Mouse (Mus musculus): ENCODE results near the gene Pde6h.

DNA sequence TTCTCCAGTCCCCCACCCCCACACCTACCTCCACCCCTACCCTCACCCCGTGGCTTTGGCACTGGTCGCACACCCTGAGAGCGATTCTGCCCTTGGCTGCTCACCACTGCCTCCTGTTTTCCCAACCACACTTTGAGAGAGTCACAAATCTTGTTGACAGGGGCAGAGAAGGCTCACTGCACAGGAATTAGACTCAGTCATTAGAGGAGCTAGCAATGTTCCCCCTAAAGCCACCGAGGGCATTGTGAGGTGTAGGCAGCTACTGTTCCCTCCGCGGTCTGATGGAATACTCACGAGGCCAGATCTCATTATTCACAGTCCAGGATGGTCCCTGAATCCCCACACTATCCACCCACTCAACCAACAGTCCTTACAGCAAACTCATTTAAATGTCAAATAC is 33.4 kb downstream of the Pde6h start:
- TF ChIP-seq CTCF (IDR thresholded peaks at IDR 0.05; ENCODE audit: low read depth, low read length) (no peak), GATA1 (IDR thresholded peaks at IDR 0.05; ENCODE audit: borderline replicate concordance, low read length) (no peak), GATA2 (IDR thresholded peaks at IDR 0.05; ENCODE audit: borderline replicate concordance, low read depth, low read length) (no peak), POLR2AphosphoS5 (IDR thresholded peaks at IDR 0.05; ENCODE audit: insufficient replicate concordance, low read depth, low read length) (no peak)

All from G1E (cell line).